Mouse (Mus musculus) heart, adult 2 months (tissue): ENCODE results near the gene Map2k4.

ENCODE experiments used
- CTCF ChIP-seq: fragments of 200-600 bp; IDR thresholded peaks from 2 replicates; pipeline ENCODE4 v1.8.1; 2022; ENCODE audit warnings: antibody characterized with exemption, mild to moderate bottlenecking, moderate library complexity
- POLR2A ChIP-seq: fragments of 200-500 bp; IDR thresholded peaks from 2 replicates; pipeline ENCODE4 v1.6.1; 2011; ENCODE audit warnings: mild to moderate bottlenecking, low read depth, low read length, control low read depth; ENCODE audit not compliant: insufficient read depth

- TF ChIP-seq POLR2A, result no peak
- TF ChIP-seq CTCF, result no peak
These were observed 28.1 kb upstream of the Map2k4 start for GRCm38 (mm10) chr11:65816237-65816636.
